Mouse (Mus musculus): ENCODE data around the gene Ntm. TPM values are rescaled to one million over a fixed set of nuclear protein-coding genes. Genes with fewer than 3 reads are reported as not detected.
A peak's percentile ranks its signal among the peaks of the same experiment; 100 is the strongest.

Ntm gene
- polyA plus RNA-seq, 1 experiment from 2014 or later = 14.1 TPM

DNA sequence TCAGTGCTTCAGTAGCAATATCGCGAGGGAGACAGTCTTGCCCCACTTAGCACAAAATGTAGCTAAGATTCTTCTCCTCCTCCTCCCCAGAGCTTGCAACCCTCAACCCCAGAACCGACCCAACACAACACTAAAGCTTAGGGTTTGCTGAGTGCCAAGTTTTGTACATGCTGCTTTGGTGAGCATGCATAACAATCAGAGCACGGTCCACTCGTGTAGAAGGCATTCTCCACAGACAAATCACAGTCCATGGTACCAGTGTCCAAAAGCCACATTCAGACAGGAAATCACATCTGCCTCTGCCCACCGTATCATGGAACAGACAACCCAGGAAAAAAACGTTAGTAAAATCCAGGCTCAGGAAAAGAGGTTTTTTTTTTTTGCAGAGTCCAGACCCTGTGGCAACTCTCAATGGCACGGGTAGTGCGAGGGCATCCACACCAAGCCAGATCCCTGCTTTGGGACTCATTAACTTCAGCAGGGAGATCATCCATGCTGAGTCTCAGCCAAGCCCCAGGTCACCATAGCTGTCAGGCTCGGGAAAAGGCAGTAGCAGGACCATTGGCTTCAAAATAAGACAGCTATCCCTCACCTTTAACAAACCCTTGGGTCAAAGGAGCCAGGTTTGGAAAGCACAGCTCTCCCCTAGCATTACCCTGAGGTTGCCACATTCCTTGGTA is 552.1 kb downstream of the Ntm start:
- Histone ChIP-seq H3K36me3 (ENCODE audit: control insufficient read depth, insufficient read depth, low read length) (no peaks in the 10 kb centered on the region), H3K4me1 (ENCODE audit: control insufficient read depth, insufficient read depth, low read length) (peaks cover 7% of the 10 kb centered on the region), H3K4me2 (peak overlapping the region; percentile 95), H3K27ac (ENCODE audit: low read depth, low read length) (no peak overlapping the region), H3K4me3 (ENCODE audit: low read depth, low read length) (peak overlapping the region; percentile 48), H3K9ac (ENCODE audit: low read length) (peak overlapping the region; percentile 58; the same call in 1 of the 2 replicates), H3K9me3 (ENCODE audit: control insufficient read depth, low read length) (no peaks in the 10 kb centered on the region), H3K27me3 (ENCODE audit: control insufficient read depth, insufficient read depth, low read length) (peaks cover 11% of the 10 kb centered on the region; the same call in 1 of the 2 replicates)
- DNase-seq (ENCODE audit: low spot score, missing footprints) (peak; percentile 61), ATAC-seq (ENCODE audit: low FRiP score) (no peak)
- 57% methylated on average over 10 of the region's 10 CpGs for WGBS

DNA sequence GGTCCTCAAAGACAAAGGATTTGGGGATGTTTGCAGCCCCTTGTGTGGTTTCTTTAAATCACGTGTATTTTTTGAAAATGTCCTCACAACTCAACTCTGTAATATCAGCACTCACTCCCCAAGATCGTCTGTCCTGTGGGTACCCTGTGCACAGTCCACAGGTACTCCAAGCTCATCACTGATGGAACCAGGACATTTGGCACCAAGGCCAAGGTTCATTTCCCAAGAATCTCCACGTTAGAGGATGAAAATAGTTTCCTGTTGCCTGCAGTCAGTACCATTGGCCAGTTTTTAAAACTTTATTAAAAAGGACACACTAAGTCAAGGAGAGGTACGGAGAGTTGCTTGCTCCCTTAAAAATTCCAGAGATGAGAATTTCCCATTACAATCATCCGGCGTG is 552.7 kb downstream of the Ntm start:
- Histone ChIP-seq H3K36me3 (ENCODE audit: control insufficient read depth, insufficient read depth, low read length) (no peaks in the 10 kb centered on the region), H3K27ac (ENCODE audit: low read depth, low read length) (no peak overlapping the region), H3K4me3 (ENCODE audit: low read depth, low read length) (no peak overlapping the region), H3K27me3 (ENCODE audit: control insufficient read depth, insufficient read depth, low read length) (peaks cover 11% of the 10 kb centered on the region; the same call in 1 of the 2 replicates), H3K4me1 (ENCODE audit: control insufficient read depth, insufficient read depth, low read length) (peaks cover 7% of the 10 kb centered on the region), H3K4me2 (no peak overlapping the region), H3K9ac (ENCODE audit: low read length) (no peak overlapping the region), H3K9me3 (ENCODE audit: control insufficient read depth, low read length) (no peaks in the 10 kb centered on the region)
- ATAC-seq (ENCODE audit: low FRiP score) (no peak), DNase-seq (ENCODE audit: low spot score, missing footprints) (no peak)
- 82% methylated on average over 6 of the region's 6 CpGs for WGBS

- H3K9ac ChIP-seq (ENCODE audit: low read length) = no peak overlapping the region
- H3K27me3 ChIP-seq (ENCODE audit: control insufficient read depth, insufficient read depth, low read length) = peaks cover 11% of the 10 kb centered on the region; the same call in 1 of the 2 replicates
- 55% methylated on average over 8 of the region's 8 CpGs for WGBS
- no peak for ATAC-seq (ENCODE audit: low FRiP score)
- no peaks in the 10 kb centered on the region for H3K9me3 ChIP-seq (ENCODE audit: control insufficient read depth, low read length)
- DNase-seq (ENCODE audit: low spot score, missing footprints) = peak; percentile 95
- peaks cover 7% of the 10 kb centered on the region for H3K4me1 ChIP-seq (ENCODE audit: control insufficient read depth, insufficient read depth, low read length)
- H3K4me2 ChIP-seq = no peak overlapping the region
- H3K27ac ChIP-seq (ENCODE audit: low read depth, low read length) = no peak overlapping the region
- H3K36me3 ChIP-seq (ENCODE audit: control insufficient read depth, insufficient read depth, low read length) = no peaks in the 10 kb centered on the region
- no peak overlapping the region for H3K4me3 ChIP-seq (ENCODE audit: low read depth, low read length)
Measured at GRCm38 (mm10) chr9:29409216-29409907, 553.6 kb downstream of the Ntm start.

GRCm38 (mm10) chr9:29407954-29408353 is 555.0 kb downstream of the Ntm start:
- Histone ChIP-seq H3K4me2 (no peak overlapping the region), H3K9me3 (ENCODE audit: control insufficient read depth, low read length) (no peaks in the 10 kb centered on the region), H3K9ac (ENCODE audit: low read length) (no peak overlapping the region), H3K27ac (ENCODE audit: low read depth, low read length) (no peak overlapping the region), H3K4me1 (ENCODE audit: control insufficient read depth, insufficient read depth, low read length) (peaks cover 7% of the 10 kb centered on the region), H3K27me3 (ENCODE audit: control insufficient read depth, insufficient read depth, low read length) (peaks cover 3% of the 10 kb centered on the region; the same call in 1 of the 2 replicates), H3K4me3 (ENCODE audit: low read depth, low read length) (no peak overlapping the region), H3K36me3 (ENCODE audit: control insufficient read depth, insufficient read depth, low read length) (no peaks in the 10 kb centered on the region)
- ATAC-seq (ENCODE audit: low FRiP score) = no peak
- no peak for DNase-seq (ENCODE audit: low spot score, missing footprints)

DNA sequence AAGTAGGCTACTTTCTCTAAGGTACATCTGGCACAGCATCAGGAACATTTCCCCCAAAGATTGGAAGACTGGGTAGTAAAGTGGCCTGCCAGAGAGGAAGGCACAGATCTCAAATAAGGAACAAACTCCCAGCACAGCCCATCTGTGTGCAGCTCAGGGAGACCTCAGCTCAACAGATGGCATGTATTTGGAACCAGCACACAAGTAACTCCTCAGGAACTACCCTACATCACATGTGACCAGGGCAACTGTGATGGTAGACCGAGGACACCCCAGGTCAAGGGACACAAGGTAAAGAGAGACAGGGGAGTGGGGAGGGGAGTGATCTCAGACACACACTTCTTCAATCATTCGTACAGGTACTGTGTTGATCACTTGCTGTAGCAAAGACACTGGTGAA is 556.0 kb downstream of the Ntm start:
- no peak overlapping the region for H3K9ac ChIP-seq (ENCODE audit: low read length)
- H3K4me2 ChIP-seq = no peak overlapping the region
- DNase-seq (ENCODE audit: low spot score, missing footprints) (no peak), ATAC-seq (ENCODE audit: low FRiP score) (no peak)
- H3K27ac ChIP-seq (ENCODE audit: low read depth, low read length) = no peak overlapping the region
- H3K36me3 ChIP-seq (ENCODE audit: control insufficient read depth, insufficient read depth, low read length) = no peaks in the 10 kb centered on the region
- no peak overlapping the region for H3K4me3 ChIP-seq (ENCODE audit: low read depth, low read length)
- 92% methylated on average over 2 of the region's 2 CpGs for WGBS
- peaks cover 3% of the 10 kb centered on the region; the same call in 1 of the 2 replicates for H3K27me3 ChIP-seq (ENCODE audit: control insufficient read depth, insufficient read depth, low read length)
- peaks cover 4% of the 10 kb centered on the region for H3K4me1 ChIP-seq (ENCODE audit: control insufficient read depth, insufficient read depth, low read length)
- no peaks in the 10 kb centered on the region for H3K9me3 ChIP-seq (ENCODE audit: control insufficient read depth, low read length)

DNA sequence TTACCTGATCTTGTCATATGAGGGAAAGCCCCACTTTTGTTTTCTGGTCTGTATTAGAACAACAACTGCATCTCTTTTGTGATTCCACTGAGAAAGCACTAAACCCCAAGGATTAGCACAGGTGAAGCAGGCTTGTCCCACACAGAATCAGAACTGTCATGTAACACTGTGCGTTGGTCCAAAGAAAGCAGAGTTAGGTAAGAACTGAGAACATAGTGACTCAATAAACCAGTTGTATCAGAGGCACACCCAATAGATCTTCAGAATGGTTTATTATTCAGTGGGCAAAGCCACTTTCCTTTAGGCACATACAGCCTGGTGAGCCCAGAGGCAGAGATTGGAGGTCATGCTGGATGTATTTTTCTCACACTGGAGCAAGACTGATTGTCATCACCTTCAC is 556.9 kb downstream of the Ntm start:
- Histone ChIP-seq H3K27ac (ENCODE audit: low read depth, low read length) (no peak overlapping the region), H3K36me3 (ENCODE audit: control insufficient read depth, insufficient read depth, low read length) (no peaks in the 10 kb centered on the region), H3K27me3 (ENCODE audit: control insufficient read depth, insufficient read depth, low read length) (peaks cover 3% of the 10 kb centered on the region; the same call in 1 of the 2 replicates), H3K4me3 (ENCODE audit: low read depth, low read length) (no peak overlapping the region), H3K9ac (ENCODE audit: low read length) (no peak overlapping the region), H3K4me1 (ENCODE audit: control insufficient read depth, insufficient read depth, low read length) (peaks cover 1% of the 10 kb centered on the region), H3K4me2 (no peak overlapping the region), H3K9me3 (ENCODE audit: control insufficient read depth, low read length) (no peaks in the 10 kb centered on the region)
- DNase-seq (ENCODE audit: low spot score, missing footprints) (no peak), ATAC-seq (ENCODE audit: low FRiP score) (no peak)
- 97% methylated on average over 1 of the region's 1 CpGs for WGBS

- WGBS = 87% methylated on average over 8 of the region's 8 CpGs
Measured at GRCm38 (mm10) chr9:29400151-29400550, 562.8 kb downstream of the Ntm start.

DNA sequence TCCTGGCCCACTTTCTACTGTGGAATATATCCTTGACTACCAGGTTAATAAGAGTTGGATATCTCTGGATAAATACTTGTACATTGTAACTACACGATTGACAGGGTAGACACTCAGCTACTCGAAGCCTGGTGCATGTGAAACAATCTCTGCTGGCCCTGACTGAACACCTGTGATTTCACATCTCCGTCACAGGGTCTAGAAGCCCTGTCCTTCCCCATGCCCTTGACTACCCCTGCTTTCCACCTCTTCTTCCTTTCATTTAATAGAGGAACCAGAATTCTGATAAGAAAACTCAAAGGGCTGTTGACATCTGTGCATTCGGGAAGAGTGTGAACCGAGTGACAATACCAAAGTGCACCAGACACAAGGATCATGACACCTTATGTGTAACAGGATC is 566.8 kb downstream of the Ntm start:
- ATAC-seq (ENCODE audit: low FRiP score) = no peak
- H3K27me3 ChIP-seq (ENCODE audit: control insufficient read depth, insufficient read depth, low read length) = no peaks in the 10 kb centered on the region
- H3K9ac ChIP-seq (ENCODE audit: low read length) = no peak overlapping the region
- no peak overlapping the region for H3K4me3 ChIP-seq (ENCODE audit: low read depth, low read length)
- no peak for DNase-seq (ENCODE audit: low spot score, missing footprints)
- H3K4me1 ChIP-seq (ENCODE audit: control insufficient read depth, insufficient read depth, low read length) = no peaks in the 10 kb centered on the region
- no peaks in the 10 kb centered on the region for H3K36me3 ChIP-seq (ENCODE audit: control insufficient read depth, insufficient read depth, low read length)
- WGBS = 93% methylated on average over 5 of the region's 5 CpGs
- H3K4me2 ChIP-seq = no peak overlapping the region
- no peak overlapping the region for H3K27ac ChIP-seq (ENCODE audit: low read depth, low read length)
- no peaks in the 10 kb centered on the region for H3K9me3 ChIP-seq (ENCODE audit: control insufficient read depth, low read length)

More at GRCm38 (mm10) chr9:29400151-29400550, 562.8 kb downstream of the Ntm start:
- Histone ChIP-seq H3K4me3 (ENCODE audit: low read depth, low read length) (no peak overlapping the region), H3K4me2 (no peak overlapping the region), H3K27me3 (ENCODE audit: control insufficient read depth, insufficient read depth, low read length) (no peaks in the 10 kb centered on the region), H3K9me3 (ENCODE audit: control insufficient read depth, low read length) (no peaks in the 10 kb centered on the region), H3K36me3 (ENCODE audit: control insufficient read depth, insufficient read depth, low read length) (no peaks in the 10 kb centered on the region), H3K4me1 (ENCODE audit: control insufficient read depth, insufficient read depth, low read length) (no peaks in the 10 kb centered on the region), H3K27ac (ENCODE audit: low read depth, low read length) (no peak overlapping the region), H3K9ac (ENCODE audit: low read length) (no peak overlapping the region)
- ATAC-seq (ENCODE audit: low FRiP score) (no peak), DNase-seq (ENCODE audit: low spot score, missing footprints) (no peak)

- Histone ChIP-seq H3K4me2 (no peak overlapping the region), H3K4me3 (ENCODE audit: low read depth, low read length) (no peak overlapping the region), H3K9me3 (ENCODE audit: control insufficient read depth, low read length) (no peaks in the 10 kb centered on the region), H3K27me3 (ENCODE audit: control insufficient read depth, insufficient read depth, low read length) (no peaks in the 10 kb centered on the region), H3K27ac (ENCODE audit: low read depth, low read length) (no peak overlapping the region), H3K9ac (ENCODE audit: low read length) (no peak overlapping the region), H3K36me3 (ENCODE audit: control insufficient read depth, insufficient read depth, low read length) (no peaks in the 10 kb centered on the region), H3K4me1 (ENCODE audit: control insufficient read depth, insufficient read depth, low read length) (no peaks in the 10 kb centered on the region)
- DNase-seq (ENCODE audit: low spot score, missing footprints) (no peak), ATAC-seq (ENCODE audit: low FRiP score) (no peak)
- 93% methylated on average over 4 of the region's 4 CpGs for WGBS
Measured at GRCm38 (mm10) chr9:29393136-29393535, 569.8 kb downstream of the Ntm start.
